Mouse (Mus musculus) forebrain, embryonic 14.5 days (tissue): ENCODE data around the gene Cdkn1c. TPM values are rescaled to one million over a fixed set of nuclear protein-coding genes. Genes with fewer than 3 reads are reported as not detected.

ENCODE experiments used
- ATAC-seq: fragments of 200-750 bp; cut with Nextera tagmentation; 2 replicates; pipeline ENCODE4 v1.8.0; 2017; ENCODE audit warnings: mild to moderate bottlenecking, moderate library complexity
- DNase-seq: peaks from one replicate; pipeline ENCODE4 v3.0.0-alpha.2; 2015; ENCODE audit warnings: low spot score
- H3K27ac ChIP-seq: fragments of 300-500 bp; sonication (generic); 2 replicates; pipeline ENCODE4 v1.5.1; 2014; ENCODE audit warnings: low read depth, mild to moderate bottlenecking, control low read depth, low read length, moderate library complexity
- H3K27me3 ChIP-seq: fragments of 300-500 bp; sonication (generic); replicated peaks from 2 replicates; pipeline ENCODE4 v1.6.1; 2014; ENCODE audit warnings: low read length, control low read depth, mixed read lengths; ENCODE audit not compliant: control insufficient read depth, insufficient read depth
- H3K36me3 ChIP-seq: fragments of 300-500 bp; sonication (generic); 2 replicates; pipeline ENCODE4 v1.6.1; 2014; ENCODE audit warnings: low read length, control low read depth; ENCODE audit not compliant: control insufficient read depth, insufficient read depth
- H3K4me1 ChIP-seq: fragments of 300-500 bp; sonication (generic); 2 replicates; pipeline ENCODE4 v1.6.1; 2014; ENCODE audit warnings: antibody characterized with exemption, low read length, control low read depth; ENCODE audit not compliant: control insufficient read depth, insufficient read depth
- H3K4me2 ChIP-seq: fragments of 300-500 bp; sonication (generic); 2 replicates; pipeline ENCODE4 v1.6.1; 2014; ENCODE audit warnings: mild to moderate bottlenecking, control low read depth, low read length
- H3K4me3 ChIP-seq: fragments of 300-500 bp; sonication (generic); 2 replicates; pipeline ENCODE4 v1.5.1; 2014; ENCODE audit warnings: low read depth, low read length, control low read depth
- H3K9ac ChIP-seq: fragments of 300-500 bp; sonication (generic); 2 replicates; pipeline ENCODE4 v1.6.1; 2014; ENCODE audit warnings: mild to moderate bottlenecking, low read length, control low read depth, moderate library complexity
- H3K9me3 ChIP-seq: fragments of 300-500 bp; sonication (generic); replicated peaks from 2 replicates; pipeline ENCODE4 v1.6.1; 2016; ENCODE audit warnings: low read length, control low read depth, mixed read lengths; ENCODE audit not compliant: control insufficient read depth
- WGBS: fragments of 180-500 bp; shearing (Covaris S2); extraction: QIAGEN DNeasy Blood & Tissue Kit; methylation state at CpG from one replicate; pipeline ENCODE4 v1.1.7; 2014; 5-methylcytosine and 5-hydroxymethylcytosine counted together
- polyA plus RNA-seq: library from polyadenylated mRNA; unstranded; fragments of >200 nt; fragmentation: Nextera tagmentation; extraction: Ambion mirVana; gene quantifications from 2 replicates; pipeline ENCODE4 v1.2.1, GENCODE M21; 2014

The Cdkn1c gene
- polyA plus RNA-seq, 1 experiment from 2014 or later, result 229 TPM

- H3K9me3 ChIP-seq, result no peaks in the 10 kb centered on the region
- ATAC-seq, result 0 out of 2 replicates have a peak, but pooled peaks have one; percentile 24
- peak; percentile 65 for DNase-seq
- WGBS, result 3% methylated on average over 55 of the region's 55 CpGs
- H3K9ac ChIP-seq, result peak overlapping the region; percentile 47
- H3K27ac ChIP-seq, result no peak overlapping the region
- H3K27me3 ChIP-seq, result peaks cover 45% of the 10 kb centered on the region
- no peaks in the 10 kb centered on the region for H3K36me3 ChIP-seq
- no peaks in the 10 kb centered on the region; the same call in 1 of the 2 replicates for H3K4me1 ChIP-seq
- H3K4me2 ChIP-seq, result peak overlapping the region; percentile 68
- peak overlapping the region; percentile 37 for H3K4me3 ChIP-seq
These were observed 41.0 kb upstream of the Cdkn1c start for GRCm38 (mm10) chr7:143501643-143502417.

GRCm38 (mm10) chr7:143500912-143501311 lies 40.1 kb upstream of the Cdkn1c start:
- WGBS, result 40% methylated on average over 2 of the region's 2 CpGs
- Histone ChIP-seq H3K27ac (no peak overlapping the region), H3K36me3 (no peaks in the 10 kb centered on the region), H3K4me1 (no peaks in the 10 kb centered on the region; the same call in 1 of the 2 replicates), H3K4me2 (no peak overlapping the region), H3K4me3 (no peak overlapping the region), H3K9ac (no peak overlapping the region), H3K9me3 (no peaks in the 10 kb centered on the region), H3K27me3 (peaks cover 45% of the 10 kb centered on the region)
- no peak for ATAC-seq
- no peak for DNase-seq

DNA sequence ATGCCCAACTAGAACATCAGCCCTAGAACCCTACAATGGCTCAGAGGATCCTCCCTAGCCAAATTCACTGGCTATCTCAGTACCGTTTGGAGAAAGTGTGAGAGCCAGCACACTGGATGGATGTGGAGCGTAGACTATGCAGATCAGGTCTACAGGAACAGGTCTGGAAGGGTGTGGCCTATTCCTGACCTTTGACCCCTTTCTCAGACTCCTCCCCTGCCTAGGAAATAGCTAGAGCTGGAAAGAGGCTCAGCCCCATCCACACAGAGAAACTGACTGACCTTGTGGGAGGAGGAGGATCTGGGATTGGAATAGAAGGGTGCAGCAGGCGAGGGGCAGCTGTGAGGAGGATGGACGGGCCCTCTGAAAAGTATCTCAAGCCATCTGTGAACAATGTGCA lies 37.7 kb upstream of the Cdkn1c start:
- no peak overlapping the region for H3K9ac ChIP-seq
- ATAC-seq, result no peak

GRCm38 (mm10) chr7:143495104-143495961 lies 34.5 kb upstream of the Cdkn1c start:
- Histone ChIP-seq H3K36me3 (no peaks in the 10 kb centered on the region), H3K9ac (no peak overlapping the region), H3K27me3 (peaks cover 2% of the 10 kb centered on the region), H3K4me2 (no peak overlapping the region), H3K4me1 (no peaks in the 10 kb centered on the region), H3K4me3 (no peak overlapping the region), H3K9me3 (no peaks in the 10 kb centered on the region), H3K27ac (no peak overlapping the region)
- no peak for DNase-seq
- no peak for ATAC-seq
- WGBS, result 85% methylated on average over 8 of the region's 8 CpGs

More for the DNA sequence above, 37.7 kb upstream of the Cdkn1c start:
- Histone ChIP-seq H3K27me3 (peaks cover 35% of the 10 kb centered on the region), H3K4me3 (no peak overlapping the region), H3K9me3 (no peaks in the 10 kb centered on the region), H3K4me1 (no peaks in the 10 kb centered on the region; the same call in 1 of the 2 replicates), H3K27ac (no peak overlapping the region), H3K4me2 (no peak overlapping the region), H3K36me3 (no peaks in the 10 kb centered on the region)
- WGBS, result 87% methylated on average over 4 of the region's 4 CpGs
- DNase-seq, result no peak

DNA sequence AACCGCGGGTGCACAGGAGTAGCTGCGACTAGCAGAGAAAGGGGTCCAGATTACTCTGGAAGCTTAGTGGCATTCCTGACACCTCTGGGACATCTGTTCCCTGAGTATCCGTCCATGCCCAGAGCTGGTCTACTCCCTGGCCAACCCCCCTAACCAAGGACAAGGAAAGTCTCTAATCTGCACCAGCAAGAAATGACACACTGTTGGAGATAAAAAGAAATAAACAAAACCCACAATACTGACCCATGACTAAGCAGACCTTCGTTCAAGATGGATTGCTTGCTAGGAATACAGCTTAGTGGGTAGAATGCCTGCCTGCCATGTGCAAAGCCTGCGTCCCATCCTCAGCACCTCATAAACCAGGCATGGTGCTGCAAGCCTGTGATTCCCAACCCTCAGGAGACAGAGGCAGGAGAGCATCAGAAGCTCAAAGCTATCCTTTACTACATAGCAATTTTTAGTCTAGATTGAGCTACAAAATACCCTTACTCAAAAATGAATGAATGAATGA lies 32.8 kb upstream of the Cdkn1c start:
- ATAC-seq (no peak), DNase-seq (no peak)
- no peaks in the 10 kb centered on the region for H3K9me3 ChIP-seq
- H3K4me2 ChIP-seq, result no peak overlapping the region
- H3K27ac ChIP-seq, result no peak overlapping the region
- H3K27me3 ChIP-seq, result no peaks in the 10 kb centered on the region
- 89% methylated on average over 6 of the region's 6 CpGs for WGBS
- H3K36me3 ChIP-seq, result no peaks in the 10 kb centered on the region
- no peak overlapping the region for H3K4me3 ChIP-seq
- H3K4me1 ChIP-seq, result no peaks in the 10 kb centered on the region
- no peak overlapping the region for H3K9ac ChIP-seq

- no peak overlapping the region for H3K4me2 ChIP-seq
- 86% methylated on average over 6 of the region's 6 CpGs for WGBS
- no peak overlapping the region for H3K27ac ChIP-seq
- no peak for ATAC-seq
- no peaks in the 10 kb centered on the region for H3K36me3 ChIP-seq
- H3K4me3 ChIP-seq, result no peak overlapping the region
- no peak overlapping the region for H3K9ac ChIP-seq
- no peaks in the 10 kb centered on the region for H3K4me1 ChIP-seq
- no peak for DNase-seq
- no peaks in the 10 kb centered on the region for H3K27me3 ChIP-seq
- no peaks in the 10 kb centered on the region for H3K9me3 ChIP-seq
These were observed 28.9 kb upstream of the Cdkn1c start for GRCm38 (mm10) chr7:143489735-143490134.

- Histone ChIP-seq H3K9ac (no peak overlapping the region), H3K36me3 (no peaks in the 10 kb centered on the region), H3K4me3 (no peak overlapping the region), H3K9me3 (no peaks in the 10 kb centered on the region), H3K27ac (no peak overlapping the region), H3K27me3 (no peaks in the 10 kb centered on the region), H3K4me2 (no peak overlapping the region), H3K4me1 (no peaks in the 10 kb centered on the region)
- no peak for DNase-seq
- 8% methylated on average over 6 of the region's 6 CpGs for WGBS
- no peak for ATAC-seq
These were observed 21.7 kb upstream of the Cdkn1c start for GRCm38 (mm10) chr7:143482541-143482940.

GRCm38 (mm10) chr7:143481806-143482387 lies 21.0 kb upstream of the Cdkn1c start:
- no peaks in the 10 kb centered on the region for H3K4me1 ChIP-seq
- H3K9me3 ChIP-seq, result no peaks in the 10 kb centered on the region
- H3K4me2 ChIP-seq, result no peak overlapping the region
- H3K4me3 ChIP-seq, result no peak overlapping the region
- H3K9ac ChIP-seq, result no peak overlapping the region
- DNase-seq (no peak), ATAC-seq (no peak)
- H3K27ac ChIP-seq, result no peak overlapping the region
- 49% methylated on average over 5 of the region's 5 CpGs for WGBS
- no peaks in the 10 kb centered on the region for H3K36me3 ChIP-seq
- H3K27me3 ChIP-seq, result no peaks in the 10 kb centered on the region
